Mouse (Mus musculus): Measurements from ENCODE around the gene Prdm1. TPM values are rescaled to one million over a fixed set of nuclear protein-coding genes. Genes with fewer than 3 reads are reported as not detected.

Prdm1 gene
- total RNA-seq, 2 experiments from 2014 or later = 0.34 to 0.72 TPM

DNA sequence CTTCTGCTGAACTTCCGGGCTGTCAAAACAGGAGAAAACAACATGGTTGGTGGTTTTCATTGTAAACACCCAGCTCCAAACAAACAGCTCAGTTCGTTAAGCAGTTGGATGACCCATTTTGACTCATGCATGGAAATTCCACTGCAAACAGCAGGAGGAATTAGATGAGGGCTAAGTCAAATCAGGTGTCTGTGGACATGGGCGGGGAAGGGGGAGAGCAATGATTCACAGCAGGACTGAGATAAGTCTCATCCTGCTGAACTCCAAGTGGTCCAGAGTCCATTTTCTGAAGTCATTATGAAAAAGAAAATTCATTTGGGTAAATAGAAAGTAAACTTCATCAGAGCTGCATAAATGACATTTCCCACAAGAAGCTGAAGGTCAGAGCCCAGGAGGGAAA lies 108.1 kb downstream of the Prdm1 start:
- Histone ChIP-seq H3K4me3 (no peak overlapping the region), H3K27ac (no peak overlapping the region)
- TF ChIP-seq CTCF (conservative IDR thresholded peaks at IDR 0.05) = no peak
- DNase-seq (ENCODE audit: low spot score in 2 of 2) = no peak

DNA sequence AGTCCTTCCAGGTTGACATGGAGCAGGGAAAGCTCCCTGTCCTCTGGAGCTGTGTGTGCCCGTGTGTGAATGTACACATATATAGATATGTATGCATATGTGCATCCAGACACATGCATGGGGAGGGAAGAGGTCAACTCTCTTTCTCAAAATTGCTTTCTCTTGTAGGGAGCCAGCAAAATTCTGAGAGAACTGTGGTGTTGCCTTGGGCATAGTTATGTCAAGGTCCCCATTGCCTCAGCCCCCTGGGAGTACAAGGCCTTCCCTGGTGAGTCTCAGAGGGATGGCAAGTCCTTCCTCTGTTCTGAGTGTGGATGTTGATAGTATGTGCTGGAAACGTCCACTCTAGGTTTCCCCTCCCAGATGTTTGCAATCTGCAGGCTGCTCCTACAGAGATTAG lies 109.4 kb downstream of the Prdm1 start:
- Histone ChIP-seq H3K4me3 (no peak overlapping the region), H3K27ac (no peak overlapping the region)
- no peak for TF ChIP-seq CTCF (conservative IDR thresholded peaks at IDR 0.05)
- no peak for DNase-seq (ENCODE audit: low spot score in 2 of 2)

DNA sequence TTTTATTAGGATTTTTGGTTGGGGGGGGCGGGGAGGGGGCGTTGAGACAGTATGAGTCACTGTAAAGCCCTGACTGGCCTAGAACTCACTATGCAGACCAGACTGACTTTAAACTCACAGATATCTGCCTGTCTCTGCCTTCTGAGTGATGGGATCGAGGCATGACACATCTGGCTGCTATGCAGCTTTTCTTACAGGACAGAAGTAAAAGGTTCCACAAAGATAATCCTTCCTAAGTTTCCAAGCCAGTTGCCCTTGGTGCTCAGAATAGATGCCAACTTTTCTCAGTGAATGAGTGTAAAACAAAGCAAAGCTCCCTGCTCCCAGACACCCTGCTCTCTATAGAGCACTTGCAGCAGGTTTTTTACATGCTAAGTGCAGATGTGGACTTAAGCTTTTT lies 112.7 kb downstream of the Prdm1 start:
- no peak for DNase-seq (ENCODE audit: low spot score in 2 of 2)
- TF ChIP-seq CTCF (conservative IDR thresholded peaks at IDR 0.05) = no peak
- Histone ChIP-seq H3K27ac (no peak overlapping the region), H3K4me3 (no peak overlapping the region)

GRCm38 (mm10) chr10:44409958-44410357 lies 118.3 kb downstream of the Prdm1 start:
- DNase-seq (ENCODE audit: low spot score in 2 of 2) = no peak
- Histone ChIP-seq H3K4me3 (no peak overlapping the region), H3K27ac (no peak overlapping the region)
- no peak for TF ChIP-seq CTCF (conservative IDR thresholded peaks at IDR 0.05)

DNA sequence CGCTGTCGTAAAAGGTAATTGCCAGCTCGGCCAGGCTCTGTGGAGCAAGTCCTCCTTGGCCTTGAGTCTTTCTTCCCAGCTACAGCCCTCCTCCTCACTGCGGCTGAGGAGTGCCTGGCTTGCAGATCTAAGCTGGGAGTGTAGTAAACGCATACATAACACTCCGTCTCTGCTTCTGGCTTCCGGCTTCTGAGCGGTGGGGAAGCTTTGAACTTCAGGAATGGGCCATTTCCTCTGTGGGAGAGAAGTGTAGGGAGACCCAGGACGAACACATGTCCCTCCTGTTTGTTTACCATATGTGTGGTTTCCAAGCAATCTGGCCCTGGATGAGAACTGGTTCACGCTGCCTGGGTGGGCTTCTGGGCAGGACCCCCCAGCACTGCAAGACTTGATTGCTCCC lies 119.2 kb downstream of the Prdm1 start:
- no peak for TF ChIP-seq CTCF (conservative IDR thresholded peaks at IDR 0.05)
- no peak overlapping the region for H3K27ac ChIP-seq
- no peak for DNase-seq (ENCODE audit: low spot score in 2 of 2)
- no peak overlapping the region for H3K4me3 ChIP-seq

DNA sequence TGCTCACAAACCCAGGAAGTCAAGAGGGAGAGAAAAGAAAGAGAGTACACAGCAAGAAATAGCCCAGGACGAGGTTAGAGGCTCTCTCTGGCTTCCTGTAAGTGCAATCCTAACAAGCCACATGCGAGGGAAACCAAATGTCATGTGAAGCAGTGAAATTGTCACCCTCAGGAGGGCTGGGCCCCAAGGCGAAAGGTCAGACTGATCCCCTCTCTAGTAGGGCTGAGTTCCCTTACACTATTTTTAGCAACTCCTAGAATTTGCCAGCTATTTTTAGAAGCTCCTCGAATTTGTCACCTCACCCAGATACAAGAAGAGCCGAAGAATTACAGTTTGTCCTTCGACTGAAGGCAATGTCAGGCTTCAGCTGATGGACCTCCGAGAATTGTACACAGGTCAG lies 124.9 kb downstream of the Prdm1 start:
- H3K27ac ChIP-seq = no peak overlapping the region
- H3K4me3 ChIP-seq = no peak overlapping the region
- no peak for TF ChIP-seq CTCF (conservative IDR thresholded peaks at IDR 0.05)
- DNase-seq (ENCODE audit: low spot score in 2 of 2) = no peak

DNA sequence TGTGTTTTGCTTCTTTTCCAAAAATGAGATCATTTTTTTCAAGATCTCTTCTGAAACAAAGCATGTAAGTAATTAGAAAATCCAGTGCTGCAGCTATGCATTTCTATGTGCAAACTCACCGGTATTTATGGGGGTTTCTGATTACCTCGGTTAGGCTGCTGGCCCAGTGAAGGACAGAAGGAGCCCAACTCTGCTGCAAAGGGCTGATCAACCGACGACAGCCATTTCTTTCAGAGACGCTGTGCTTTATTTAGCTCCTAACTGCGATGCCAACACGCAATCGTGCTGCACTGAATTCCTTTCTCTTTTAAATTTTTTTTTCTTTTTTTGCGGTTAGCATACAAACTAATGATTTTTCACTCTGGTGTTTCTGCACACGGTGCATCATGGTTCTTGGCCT lies 126.7 kb downstream of the Prdm1 start:
- DNase-seq (ENCODE audit: low spot score in 2 of 2) = no peak
- Histone ChIP-seq H3K4me3 (no peak overlapping the region), H3K27ac (no peak overlapping the region)
- no peak for TF ChIP-seq CTCF (conservative IDR thresholded peaks at IDR 0.05)

GRCm38 (mm10) chr10:44400602-44401001 lies 127.7 kb downstream of the Prdm1 start:
- H3K4me3 ChIP-seq = no peak overlapping the region
- no peak for DNase-seq (ENCODE audit: low spot score in 2 of 2)
- no peak for TF ChIP-seq CTCF (conservative IDR thresholded peaks at IDR 0.05)
- no peak overlapping the region for H3K27ac ChIP-seq

DNA sequence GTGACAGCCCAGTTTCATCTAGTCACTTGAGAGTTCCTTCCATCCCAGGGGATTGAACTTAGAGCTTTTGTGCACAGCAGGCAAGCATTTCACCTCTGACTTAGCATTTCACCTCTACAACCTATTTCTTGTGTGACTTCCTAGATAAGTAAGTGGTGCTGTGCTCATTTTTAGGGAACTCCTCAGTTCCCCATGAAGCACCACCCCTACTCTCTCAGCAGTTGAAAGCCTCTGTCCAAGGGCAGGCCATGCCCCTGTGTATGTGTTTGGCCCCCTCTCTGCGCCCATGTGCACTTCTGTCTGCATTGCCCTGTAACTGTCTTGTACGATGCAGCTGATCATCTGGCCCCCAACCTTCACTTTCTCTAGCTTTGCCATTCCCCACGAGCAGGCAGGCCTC lies 128.2 kb downstream of the Prdm1 start:
- Histone ChIP-seq H3K4me3 (no peak overlapping the region), H3K27ac (no peak overlapping the region)
- no peak for TF ChIP-seq CTCF (conservative IDR thresholded peaks at IDR 0.05)
- DNase-seq (ENCODE audit: low spot score in 2 of 2) = no peak

DNA sequence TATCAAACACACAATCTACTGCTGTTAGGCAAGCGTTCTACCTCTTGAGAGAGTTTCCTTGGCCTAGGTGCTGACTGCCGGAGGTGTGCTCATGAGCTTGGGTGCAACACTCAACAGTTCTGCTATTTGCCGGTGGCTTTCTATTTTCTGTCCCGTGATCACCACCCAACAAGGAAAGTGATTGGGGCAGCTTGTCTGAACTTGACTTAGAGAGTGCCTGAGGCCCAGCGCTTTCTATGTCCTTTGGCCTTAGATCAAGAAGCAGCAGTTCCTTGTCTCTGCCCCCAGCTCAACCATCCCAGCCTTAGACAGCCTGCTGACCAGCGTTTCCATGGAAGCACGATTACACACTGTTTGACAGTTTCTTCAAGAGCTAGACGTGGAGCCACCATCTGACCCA lies 135.4 kb downstream of the Prdm1 start:
- H3K4me3 ChIP-seq = no peak overlapping the region
- no peak for DNase-seq (ENCODE audit: low spot score in 2 of 2)
- no peak overlapping the region for H3K27ac ChIP-seq
- TF ChIP-seq CTCF (conservative IDR thresholded peaks at IDR 0.05) = no peak

DNA sequence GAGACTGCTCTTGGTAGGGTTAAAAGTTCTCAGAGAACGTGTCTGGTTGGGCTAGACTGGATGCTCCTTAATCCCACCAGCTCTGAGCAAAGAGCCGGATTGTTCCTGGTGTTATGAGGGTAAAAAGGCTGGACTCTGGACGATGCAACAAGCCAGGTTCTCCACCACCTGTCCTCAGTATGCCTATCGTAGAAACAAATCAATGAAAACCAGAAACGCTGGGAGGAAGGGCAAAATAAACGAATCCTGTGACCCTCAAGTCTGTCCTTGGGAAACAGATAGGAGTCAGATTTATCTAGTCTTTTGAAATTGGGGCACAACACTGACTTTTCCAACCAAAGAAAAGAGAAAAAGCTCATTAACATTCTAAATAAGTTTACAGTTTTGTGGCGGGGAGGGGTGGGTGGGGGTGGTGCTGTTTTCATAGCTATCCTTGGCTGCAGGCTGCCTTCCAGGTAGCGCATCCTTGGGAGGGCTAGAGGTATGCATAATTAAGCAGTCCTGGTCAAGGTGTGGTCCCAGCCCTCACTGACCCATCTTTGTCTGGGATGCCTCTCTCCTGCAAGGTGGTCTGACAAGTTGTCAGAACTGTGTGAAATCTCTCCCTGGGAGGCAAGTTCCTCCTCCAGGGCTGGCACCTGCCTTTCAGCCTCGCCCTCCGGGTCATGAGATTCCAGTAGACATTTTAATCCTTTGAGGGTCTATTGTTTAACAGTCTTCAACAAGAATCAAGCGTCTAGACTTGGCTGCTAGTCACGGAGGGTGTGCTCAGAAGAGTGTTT lies 136.6 kb downstream of the Prdm1 start:
- no peak overlapping the region for H3K27ac ChIP-seq
- DNase-seq (ENCODE audit: low spot score in 2 of 2) = no peak
- TF ChIP-seq CTCF (conservative IDR thresholded peaks at IDR 0.05) = no peak
- no peak overlapping the region for H3K4me3 ChIP-seq

DNA sequence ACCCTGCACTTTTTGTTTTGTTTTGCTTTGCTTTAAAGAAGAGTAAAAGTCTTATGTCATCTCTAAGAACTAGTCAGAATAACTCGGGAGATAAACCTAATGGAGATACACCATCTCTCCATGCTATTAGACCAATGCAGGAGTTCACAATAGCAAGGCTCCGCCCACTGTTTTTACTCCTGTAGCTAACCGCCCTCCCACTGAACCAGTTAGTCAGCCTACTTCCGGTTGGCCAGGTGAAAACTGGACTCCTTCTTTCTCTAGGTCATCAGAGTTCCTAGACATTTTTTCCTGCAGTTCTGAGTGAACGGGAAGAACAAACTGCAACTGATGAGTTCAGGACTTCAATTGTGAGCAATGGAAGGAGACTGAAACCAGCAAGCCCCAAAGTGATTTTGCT lies 138.0 kb downstream of the Prdm1 start:
- DNase-seq (ENCODE audit: low spot score in 2 of 2) = no peak
- H3K4me3 ChIP-seq = no peak overlapping the region
- TF ChIP-seq CTCF (conservative IDR thresholded peaks at IDR 0.05) = no peak
- no peak overlapping the region for H3K27ac ChIP-seq

GRCm38 (mm10) chr10:44388706-44389233 lies 139.5 kb downstream of the Prdm1 start:
- Histone ChIP-seq H3K27ac (no peak overlapping the region), H3K4me3 (no peak overlapping the region)
- TF ChIP-seq CTCF (conservative IDR thresholded peaks at IDR 0.05) = no peak
- DNase-seq (ENCODE audit: low spot score in 2 of 2) = no peak

All from layer of hippocampus, adult 2 months (tissue).